Mouse (Mus musculus) ovary, postnatal 14 days (tissue): ENCODE data around the gene Stk32b.

Experiments used
- DNase-seq: peaks from one replicate; pipeline ENCODE4 v3.0.0; 2022; ENCODE audit warnings: low spot score

The Stk32b gene

GRCm38 (mm10) chr5:37512479-37512878, 204.5 kb downstream of the Stk32b start:
- DNase-seq: no peak

GRCm38 (mm10) chr5:37506880-37507519, 210.0 kb downstream of the Stk32b start:
- DNase-seq: no peak

DNA sequence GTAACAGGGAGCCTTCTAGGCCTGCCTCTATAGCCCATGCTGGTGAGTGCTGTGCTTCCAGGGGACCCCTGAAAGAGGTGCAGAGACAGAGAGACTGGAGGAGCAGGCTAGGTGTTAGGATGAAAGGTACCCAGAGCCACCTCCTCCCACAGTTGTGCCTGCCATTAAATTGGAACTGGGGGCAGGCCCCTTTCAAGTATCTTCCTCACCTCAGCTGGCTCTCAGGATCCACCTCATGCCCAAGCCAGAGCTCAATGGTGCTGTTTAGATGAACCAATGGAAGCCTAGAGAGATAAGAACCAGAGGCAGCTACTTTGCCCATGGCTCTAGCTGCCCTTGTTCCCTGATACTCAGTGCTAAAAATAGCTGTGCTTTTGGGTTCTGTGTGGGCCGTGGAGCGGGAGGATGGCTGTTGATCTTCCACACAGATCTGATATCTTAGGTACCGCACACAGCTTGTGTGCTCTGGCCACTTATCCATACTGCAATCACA, 221.9 kb downstream of the Stk32b start:
- no peak for DNase-seq

DNA sequence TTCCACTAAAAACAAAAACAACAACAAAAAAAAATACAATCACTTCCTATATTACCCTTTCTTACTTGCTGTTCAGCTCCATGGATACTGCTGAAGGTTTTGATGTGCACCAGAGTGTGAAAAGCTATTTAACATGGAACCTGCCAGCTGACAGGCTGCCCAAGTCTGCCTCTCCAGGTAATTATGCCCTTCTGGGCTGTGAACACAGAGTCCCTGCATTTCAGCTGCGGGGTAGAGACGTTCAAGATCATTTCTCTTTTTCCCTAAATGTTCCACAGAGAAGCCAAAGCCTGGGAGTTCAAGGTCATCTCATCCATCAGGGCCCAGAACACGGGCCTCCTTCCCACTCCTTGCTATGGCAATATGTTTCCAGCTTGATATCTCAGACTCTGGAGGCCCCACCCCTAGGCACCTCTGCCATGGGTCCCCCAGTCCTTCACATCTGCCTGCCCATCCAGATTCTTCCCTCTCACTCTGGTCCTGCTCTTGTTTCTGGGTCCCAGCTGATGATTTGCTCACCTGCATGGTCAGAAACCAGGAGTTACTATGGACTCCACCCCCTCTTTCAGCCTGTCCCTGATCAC, 244.9 kb downstream of the Stk32b start:
- DNase-seq: peak; percentile 2

- DNase-seq: no peak
These were observed 245.4 kb downstream of the Stk32b start for GRCm38 (mm10) chr5:37471584-37471983.

GRCm38 (mm10) chr5:37469031-37469430, 247.9 kb downstream of the Stk32b start:
- DNase-seq: no peak

DNA sequence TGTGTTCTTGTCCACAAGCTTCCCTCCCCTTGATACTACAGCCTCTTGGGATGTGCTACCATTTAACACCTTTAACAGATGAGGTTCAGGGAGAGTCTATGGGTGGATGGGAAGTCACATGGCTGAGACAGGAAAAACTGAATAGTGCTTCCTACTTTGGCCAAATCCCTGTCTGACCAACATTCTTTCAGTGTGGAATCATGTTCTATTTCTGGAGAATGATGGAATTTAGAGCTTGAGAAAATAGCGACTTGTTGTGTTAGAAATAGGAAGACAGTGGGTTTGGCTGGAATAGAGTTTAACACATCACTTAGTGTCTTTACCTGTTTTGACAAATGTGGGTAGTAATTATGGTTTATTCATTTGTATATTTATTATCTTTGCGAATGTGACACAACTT, 249.3 kb downstream of the Stk32b start:
- no peak for DNase-seq

- DNase-seq: no peak
These were observed 251.5 kb downstream of the Stk32b start for GRCm38 (mm10) chr5:37465461-37465860.

DNA sequence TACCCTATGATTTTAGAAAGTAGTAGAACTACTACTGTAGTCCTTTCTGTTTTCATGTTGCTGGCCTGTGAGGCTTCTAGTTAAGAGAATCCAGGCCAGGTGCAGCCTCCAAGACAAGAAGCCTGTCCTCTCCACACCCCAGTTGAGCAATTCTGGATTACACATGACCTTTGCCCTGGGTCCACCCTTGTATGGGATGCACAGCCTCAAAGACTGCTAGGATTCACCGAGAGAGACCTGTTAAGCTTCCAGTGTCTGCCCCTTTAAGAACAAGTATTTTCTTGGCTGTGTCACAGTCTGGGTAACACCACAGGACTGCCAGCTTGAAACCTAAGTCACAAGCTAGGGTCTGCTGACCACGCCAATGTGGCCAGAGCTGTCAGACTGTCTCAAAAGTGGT, 258.7 kb downstream of the Stk32b start:
- DNase-seq: no peak

DNA sequence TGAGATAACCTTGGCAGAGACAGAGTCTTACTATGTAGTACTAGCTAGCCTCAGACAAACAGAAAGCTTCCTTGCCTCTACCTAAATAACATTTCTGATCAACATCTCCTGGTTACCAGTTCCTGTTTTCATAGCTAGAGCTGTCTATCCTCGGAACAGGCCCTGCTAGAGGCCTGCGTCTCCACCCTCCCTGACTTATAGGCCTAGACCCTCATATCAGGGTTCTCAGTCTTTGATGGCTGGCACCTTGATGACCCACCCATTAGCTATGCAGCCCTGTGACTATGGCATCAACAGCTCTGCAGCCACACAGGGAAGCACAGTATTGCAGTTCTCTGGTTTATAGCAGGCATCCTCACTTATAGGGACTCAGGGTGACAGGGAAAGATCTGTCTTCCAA, 259.1 kb downstream of the Stk32b start:
- DNase-seq: no peak

GRCm38 (mm10) chr5:37457191-37457590, 259.8 kb downstream of the Stk32b start:
- no peak for DNase-seq

GRCm38 (mm10) chr5:37456590-37456989, 260.4 kb downstream of the Stk32b start:
- DNase-seq: no peak

DNA sequence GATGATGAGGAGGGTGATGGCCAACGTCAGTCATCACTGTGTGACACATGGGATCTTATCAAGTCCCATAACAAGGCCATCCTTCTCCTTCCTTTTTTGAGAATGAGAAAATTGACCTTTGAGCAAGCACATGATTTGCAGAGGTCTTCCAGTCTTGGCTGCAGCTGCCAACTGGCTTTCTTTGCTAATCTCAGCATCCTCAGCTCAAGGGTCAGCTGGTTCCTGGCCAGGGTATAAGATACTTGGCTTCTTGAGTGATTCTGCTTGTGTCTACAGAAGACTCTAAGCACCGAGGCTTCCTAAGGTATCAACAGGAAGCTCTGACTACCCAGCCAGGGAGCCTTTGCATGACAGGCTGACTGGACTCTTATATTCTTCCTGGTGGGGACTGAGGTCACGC, 269.4 kb downstream of the Stk32b start:
- no peak for DNase-seq

GRCm38 (mm10) chr5:37442767-37443166, 274.2 kb downstream of the Stk32b start:
- no peak for DNase-seq

DNA sequence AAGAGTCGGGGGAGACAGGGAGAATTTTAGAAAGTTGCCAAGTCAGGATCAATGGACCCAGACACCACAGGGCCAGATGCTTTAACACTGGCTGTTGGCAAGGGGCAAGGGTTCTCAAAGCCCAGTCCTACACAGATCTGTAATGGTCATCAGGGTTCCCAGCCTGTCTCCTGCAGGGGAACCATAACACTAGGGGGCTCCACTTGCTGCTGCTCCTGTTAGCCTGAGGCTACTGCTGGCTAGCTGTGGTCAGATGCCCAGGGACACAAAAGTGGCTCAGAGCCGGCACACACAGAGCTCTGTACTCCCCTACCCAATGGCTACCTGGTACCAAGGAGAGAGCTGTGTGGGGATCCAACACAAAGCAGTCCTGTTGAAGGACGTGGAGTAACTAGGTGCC, 281.6 kb downstream of the Stk32b start:
- DNase-seq: no peak

DNA sequence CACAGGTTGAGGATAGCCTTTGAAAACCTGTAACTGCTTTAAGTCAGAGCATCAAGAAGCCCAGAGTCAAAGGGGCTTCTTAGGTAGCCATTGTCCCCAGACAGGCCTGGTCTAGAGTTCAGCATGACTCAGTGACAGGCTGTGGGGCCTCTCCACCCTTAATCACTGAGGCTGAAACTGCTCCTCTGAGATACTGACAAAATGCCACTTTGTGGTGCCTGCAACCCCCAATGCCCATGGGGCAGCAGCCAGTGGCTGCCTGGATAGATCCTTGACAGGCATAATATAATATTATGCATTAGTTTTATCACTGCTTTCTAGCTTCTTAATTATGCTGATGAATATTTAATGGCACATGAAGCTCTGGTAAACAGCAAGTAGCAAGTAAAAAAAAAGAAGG, 289.8 kb downstream of the Stk32b start:
- DNase-seq: no peak

- no peak for DNase-seq
These were observed 297.9 kb downstream of the Stk32b start for GRCm38 (mm10) chr5:37419028-37419427.
